Mouse (Mus musculus) hindbrain, embryonic 11.5 days (tissue): ENCODE results near the gene Gria2. TPM values are rescaled to one million over a fixed set of nuclear protein-coding genes. Genes with fewer than 3 reads are reported as not detected.
A peak's percentile ranks its signal among the peaks of the same experiment; 100 is the strongest.

Source experiments
- ATAC-seq: fragments of 200-750 bp; cut with Nextera tagmentation; 2 replicates; pipeline ENCODE4 v1.8.0; 2017; ENCODE audit warnings: mild to moderate bottlenecking, moderate TSS enrichment, moderate library complexity; ENCODE audit not compliant: low FRiP score
- DNase-seq: peaks from one replicate; pipeline ENCODE4 v3.0.0-alpha.2; 2015; ENCODE audit warnings: low spot score
- H3K27ac ChIP-seq: fragments of 300-500 bp; sonication (generic); 2 replicates; pipeline ENCODE4 v1.5.1; 2014; ENCODE audit warnings: mild to moderate bottlenecking, low read depth, low read length
- H3K27me3 ChIP-seq: fragments of 300-500 bp; sonication (generic); 2 replicates; pipeline ENCODE4 v1.6.1; 2014; ENCODE audit warnings: mild to moderate bottlenecking, low read length, moderate library complexity, mixed read lengths; ENCODE audit not compliant: control insufficient read depth, insufficient read depth
- H3K36me3 ChIP-seq: fragments of 300-500 bp; sonication (generic); 2 replicates; pipeline ENCODE4 v1.6.1; 2014; ENCODE audit warnings: mild to moderate bottlenecking, low read length, moderate library complexity, mixed read lengths; ENCODE audit not compliant: control insufficient read depth, insufficient read depth
- H3K4me1 ChIP-seq: fragments of 300-500 bp; sonication (generic); replicated peaks from 2 replicates; pipeline ENCODE4 v1.6.1; 2014; ENCODE audit warnings: low read length, mixed read lengths; ENCODE audit not compliant: control insufficient read depth, insufficient read depth
- H3K4me2 ChIP-seq: fragments of 300-500 bp; sonication (generic); replicated peaks from 2 replicates; pipeline ENCODE4 v1.6.1; 2014; ENCODE audit warnings: mild to moderate bottlenecking, low read depth, low read length
- H3K4me3 ChIP-seq: fragments of 300-500 bp; sonication (generic); 2 replicates; pipeline ENCODE4 v1.5.1; 2014; ENCODE audit warnings: low read depth, low read length
- H3K9ac ChIP-seq: fragments of 300-500 bp; sonication (generic); 2 replicates; pipeline ENCODE4 v1.6.1; 2014; ENCODE audit warnings: low read depth, low read length
- H3K9me3 ChIP-seq: fragments of 300-500 bp; sonication (generic); 2 replicates; pipeline ENCODE4 v1.6.1; 2016; ENCODE audit warnings: low read length; ENCODE audit not compliant: control insufficient read depth
- WGBS: fragments of 180-500 bp; shearing (Covaris S2); extraction: QIAGEN DNeasy Blood & Tissue Kit; methylation state at CpG from one replicate; pipeline ENCODE4 v1.1.7; 2014; 5-methylcytosine and 5-hydroxymethylcytosine counted together
- polyA plus RNA-seq: library from polyadenylated mRNA; unstranded; fragments of >200 nt; fragmentation: Nextera tagmentation; extraction: Ambion mirVana; gene quantifications from 2 replicates; pipeline ENCODE4 v1.2.1, GENCODE M21; 2014

Gria2 gene
- 20.7 and 37.2 TPM in 2 replicates for polyA plus RNA-seq

DNA sequence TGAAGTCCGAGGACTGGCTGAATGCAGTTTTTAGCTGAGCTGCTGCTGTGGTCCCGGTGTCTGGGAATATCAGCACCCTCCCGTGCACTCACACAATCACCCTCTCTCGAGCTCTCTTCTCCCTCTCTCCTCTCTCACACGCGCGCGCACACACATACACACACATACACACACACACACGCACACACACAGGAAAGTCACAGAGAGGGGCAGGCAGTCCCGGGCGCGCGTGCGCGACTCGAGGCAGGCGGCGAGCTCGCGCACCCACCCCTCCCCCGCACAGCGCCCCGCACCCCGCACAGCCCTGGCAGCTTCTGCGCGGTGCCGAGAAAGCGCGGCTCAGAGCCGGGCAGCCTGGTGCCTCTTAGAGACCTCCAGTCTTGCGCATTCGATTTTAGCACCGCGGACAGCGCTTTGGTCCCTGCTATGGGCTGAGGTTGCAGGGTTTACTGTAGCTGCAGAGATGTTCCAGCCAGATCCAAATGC lies at the start of gene Gria2:
Gria2 (minus strand) TSS at position 240 of the 486 bp plus-strand sequence.
- peak within 1 kb of the TSS; percentile 83 for H3K4me2 ChIP-seq
- DNase-seq (peak; percentile 83), ATAC-seq (peak; percentile 90)
- H3K27ac ChIP-seq, result peak within 1 kb of the TSS; percentile 71
- no peaks in the 10 kb centered on the region for H3K36me3 ChIP-seq
- no peaks in the 10 kb centered on the region for H3K27me3 ChIP-seq
- H3K4me1 ChIP-seq, result no peaks in the 10 kb centered on the region
- peak within 1 kb of the TSS; percentile 73 for H3K9ac ChIP-seq
- peak within 1 kb of the TSS; percentile 50 for H3K4me3 ChIP-seq
- under 1% methylated on average over 34 of the region's 35 CpGs for WGBS
- H3K9me3 ChIP-seq, result no peaks in the 10 kb centered on the region

DNA sequence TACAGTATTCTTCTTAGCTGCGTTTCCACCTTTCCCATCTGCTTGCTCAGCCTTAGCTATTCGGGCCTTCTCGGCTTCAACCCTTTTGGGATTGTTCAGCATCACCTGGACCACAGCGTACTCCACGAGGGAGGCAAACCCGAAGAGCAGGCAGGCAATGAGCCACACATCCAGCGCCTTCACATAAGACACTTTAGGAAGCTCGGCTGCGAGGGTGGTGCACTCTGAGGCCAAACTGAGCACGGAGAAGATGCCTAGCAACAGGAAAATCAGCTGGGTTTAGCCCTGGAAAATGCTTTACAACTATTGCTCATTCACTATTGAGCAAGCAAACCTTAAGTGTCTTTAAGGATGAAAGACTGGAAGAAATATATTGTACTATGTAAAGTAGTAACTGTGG lies 48.3 kb upstream of the Gria2 start:
- no peak for ATAC-seq
- WGBS, result 91% methylated on average over 10 of the region's 10 CpGs
- no peaks in the 10 kb centered on the region for H3K27me3 ChIP-seq

DNA sequence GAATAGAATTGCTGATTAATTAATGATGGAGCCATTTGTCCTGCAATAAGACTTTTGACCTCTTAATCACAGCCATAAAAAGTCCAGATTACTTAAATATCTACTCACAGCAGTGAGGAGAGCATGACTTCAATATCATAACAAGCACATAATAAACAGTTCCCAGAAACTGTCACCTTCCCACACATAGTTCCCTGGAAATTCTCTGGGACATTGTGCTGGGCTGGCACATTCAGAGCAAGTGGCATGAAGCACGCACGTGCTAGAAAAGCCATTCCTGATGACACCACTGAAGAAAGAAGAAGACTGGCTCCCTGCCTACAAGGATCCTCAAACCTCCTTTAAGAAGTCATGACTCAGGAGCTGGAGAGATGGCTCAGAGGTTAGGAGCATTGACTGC lies 43.0 kb upstream of the Gria2 start:
- Histone ChIP-seq H3K9ac (no peak overlapping the region), H3K27me3 (no peaks in the 10 kb centered on the region), H3K4me2 (no peak overlapping the region), H3K4me3 (no peak overlapping the region), H3K36me3 (no peaks in the 10 kb centered on the region), H3K9me3 (no peaks in the 10 kb centered on the region), H3K4me1 (no peaks in the 10 kb centered on the region), H3K27ac (no peak overlapping the region)
- WGBS, result 88% methylated on average over 2 of the region's 2 CpGs
- ATAC-seq (no peak), DNase-seq (no peak)

More for the DNA sequence above, 48.3 kb upstream of the Gria2 start:
- no peak for DNase-seq
- H3K36me3 ChIP-seq, result no peaks in the 10 kb centered on the region
- no peak overlapping the region for H3K4me3 ChIP-seq
- no peak overlapping the region for H3K4me2 ChIP-seq
- no peaks in the 10 kb centered on the region for H3K4me1 ChIP-seq
- H3K9ac ChIP-seq, result no peak overlapping the region
- no peaks in the 10 kb centered on the region for H3K9me3 ChIP-seq
- no peak overlapping the region for H3K27ac ChIP-seq

DNA sequence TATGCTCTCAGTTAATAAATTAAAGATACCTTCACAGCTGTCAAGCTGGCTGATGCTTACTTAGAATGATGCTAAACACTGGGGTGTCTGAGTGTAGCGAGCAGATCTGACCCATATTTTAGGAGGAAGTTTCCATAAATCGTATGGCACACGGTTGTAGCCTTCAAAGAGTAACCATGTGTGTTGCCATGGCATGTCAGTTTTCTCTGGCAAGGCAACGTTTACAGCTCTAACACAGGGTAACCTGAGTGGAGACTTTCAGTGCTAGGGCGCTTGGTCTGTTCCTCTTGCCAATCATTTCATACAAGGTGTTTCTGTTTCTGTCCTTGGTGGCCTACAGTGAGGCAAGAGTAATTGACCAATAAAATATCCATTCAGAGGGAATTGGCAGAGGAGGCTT lies 37.2 kb upstream of the Gria2 start:
- DNase-seq, result no peak
- no peaks in the 10 kb centered on the region for H3K27me3 ChIP-seq
- H3K9ac ChIP-seq, result no peak overlapping the region
- H3K4me2 ChIP-seq, result no peak overlapping the region
- H3K27ac ChIP-seq, result no peak overlapping the region
- 85% methylated on average over 5 of the region's 5 CpGs for WGBS
- no peaks in the 10 kb centered on the region for H3K36me3 ChIP-seq
- ATAC-seq, result no peak
- H3K4me3 ChIP-seq, result no peak overlapping the region
- H3K9me3 ChIP-seq, result no peaks in the 10 kb centered on the region
- no peaks in the 10 kb centered on the region for H3K4me1 ChIP-seq

DNA sequence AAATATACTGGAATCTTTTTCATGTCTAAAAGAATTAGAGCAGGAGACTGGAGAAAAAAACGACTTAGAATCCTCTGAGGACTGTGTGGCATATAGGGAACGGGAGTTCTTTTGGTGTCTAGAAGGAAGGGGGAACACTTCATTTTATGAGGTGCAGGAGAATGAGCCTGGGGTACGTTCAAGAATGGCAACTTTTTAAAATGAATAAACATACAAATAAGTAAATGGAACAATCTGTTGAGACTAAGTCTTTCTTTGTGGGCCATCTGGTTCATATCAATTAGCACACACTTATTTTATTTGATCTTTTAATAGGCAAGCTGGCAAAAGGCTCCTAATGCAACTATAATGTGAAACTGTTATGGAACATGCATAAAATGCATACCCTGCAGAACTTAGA lies 34.9 kb upstream of the Gria2 start:
- H3K36me3 ChIP-seq, result no peaks in the 10 kb centered on the region
- no peaks in the 10 kb centered on the region for H3K4me1 ChIP-seq
- no peaks in the 10 kb centered on the region for H3K9me3 ChIP-seq
- ATAC-seq (no peak), DNase-seq (no peak)
- no peak overlapping the region for H3K27ac ChIP-seq
- no peak overlapping the region for H3K9ac ChIP-seq
- H3K4me2 ChIP-seq, result no peak overlapping the region
- H3K4me3 ChIP-seq, result no peak overlapping the region
- H3K27me3 ChIP-seq, result no peaks in the 10 kb centered on the region
- WGBS, result 70% methylated on average over 3 of the region's 3 CpGs

DNA sequence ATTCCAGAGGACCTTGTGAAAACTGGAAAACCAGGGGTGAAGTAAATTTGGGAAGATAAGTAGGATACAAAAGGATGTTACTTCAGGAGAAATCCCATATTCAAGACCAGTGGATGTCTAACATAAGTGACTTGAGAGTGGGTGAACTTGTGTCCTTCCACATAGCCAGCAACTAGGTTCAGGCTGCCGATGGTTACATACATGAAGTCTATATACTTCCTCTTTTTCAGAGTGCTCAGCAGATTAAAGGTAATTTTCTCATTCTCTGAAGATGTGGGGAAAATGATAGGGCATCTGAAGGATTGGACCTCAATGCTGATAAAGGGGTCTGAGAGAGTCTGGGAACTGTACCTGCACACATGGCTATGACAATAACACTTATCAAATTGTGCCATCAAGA lies 21.3 kb upstream of the Gria2 start:
- no peaks in the 10 kb centered on the region for H3K9me3 ChIP-seq
- no peaks in the 10 kb centered on the region for H3K27me3 ChIP-seq
- DNase-seq (no peak), ATAC-seq (no peak)
- H3K4me1 ChIP-seq, result no peaks in the 10 kb centered on the region
- H3K4me3 ChIP-seq, result no peak overlapping the region
- H3K9ac ChIP-seq, result no peak overlapping the region
- 88% methylated on average over 1 of the region's 1 CpGs for WGBS
- H3K4me2 ChIP-seq, result no peak overlapping the region
- no peaks in the 10 kb centered on the region for H3K36me3 ChIP-seq
- no peak overlapping the region for H3K27ac ChIP-seq

DNA sequence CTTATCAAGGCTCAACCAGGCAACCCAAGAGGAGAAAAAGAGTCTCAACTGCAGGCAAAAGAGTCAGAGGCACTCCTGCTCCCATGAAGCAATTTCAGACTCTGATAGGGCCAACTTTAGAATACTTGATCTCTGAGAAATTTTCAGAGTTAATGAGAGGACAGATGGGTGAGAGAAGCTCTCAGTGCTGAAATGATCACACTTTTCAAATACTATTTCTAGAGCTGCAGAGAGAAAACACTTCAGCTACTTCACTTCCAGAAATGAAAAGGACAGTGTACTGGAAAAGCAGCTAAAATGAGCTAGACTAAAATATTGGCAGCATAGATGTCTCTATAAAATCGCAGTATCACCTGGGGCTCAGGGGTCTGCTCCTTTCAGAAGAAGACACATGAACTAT lies 16.0 kb upstream of the Gria2 start:
- Histone ChIP-seq H3K9me3 (no peaks in the 10 kb centered on the region), H3K4me3 (no peak overlapping the region), H3K4me2 (no peak overlapping the region), H3K9ac (no peak overlapping the region), H3K27me3 (no peaks in the 10 kb centered on the region), H3K4me1 (no peaks in the 10 kb centered on the region), H3K36me3 (no peaks in the 10 kb centered on the region), H3K27ac (no peak overlapping the region)
- ATAC-seq (no peak), DNase-seq (no peak)
- 70% methylated on average over 1 of the region's 1 CpGs for WGBS

DNA sequence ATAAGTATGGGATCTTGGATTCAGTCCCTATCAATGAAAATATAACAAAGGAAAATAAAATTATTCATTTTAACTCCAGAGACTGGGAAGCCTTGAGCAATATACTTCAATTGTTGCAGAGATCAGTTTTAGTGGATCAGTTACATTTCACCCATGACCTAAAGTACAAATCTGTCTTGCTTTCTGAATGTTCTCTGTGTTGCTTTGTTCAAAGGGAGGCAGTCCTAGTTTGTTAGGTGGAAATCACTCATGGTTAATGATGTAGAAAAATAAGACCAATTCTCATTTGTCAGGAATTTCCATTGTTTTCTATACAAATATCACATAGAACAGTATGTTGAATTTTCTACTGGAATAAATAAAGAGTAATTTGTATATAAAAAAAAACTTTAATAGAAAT lies 11.1 kb upstream of the Gria2 start:
- Histone ChIP-seq H3K4me1 (no peaks in the 10 kb centered on the region), H3K27ac (no peak overlapping the region), H3K27me3 (no peaks in the 10 kb centered on the region), H3K4me3 (no peak overlapping the region), H3K36me3 (no peaks in the 10 kb centered on the region), H3K9me3 (no peaks in the 10 kb centered on the region), H3K4me2 (no peak overlapping the region), H3K9ac (no peak overlapping the region)
- DNase-seq, result no peak
- ATAC-seq, result no peak

DNA sequence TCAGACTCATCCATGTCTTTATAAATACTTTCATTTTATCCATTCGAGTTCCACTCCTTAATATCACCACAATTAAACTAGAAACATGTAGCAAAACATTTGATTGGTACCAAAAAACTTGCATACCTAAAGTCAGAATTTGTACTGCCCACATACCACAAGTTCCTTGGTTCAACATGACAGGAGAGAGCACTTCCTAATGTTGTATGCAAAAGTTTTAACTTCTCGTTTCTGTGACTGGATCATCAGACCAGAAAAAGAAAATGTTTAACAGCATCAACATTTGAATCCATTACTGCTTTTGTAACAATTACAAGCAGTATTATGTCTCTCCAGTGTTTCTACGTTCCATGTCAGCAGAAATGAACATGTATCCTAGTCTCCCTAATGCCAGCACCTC lies 9.6 kb upstream of the Gria2 start:
- H3K27ac ChIP-seq, result no peak overlapping the region
- WGBS, result 86% methylated on average over 3 of the region's 3 CpGs
- ATAC-seq, result no peak

More for the DNA sequence above, 9.6 kb upstream of the Gria2 start:
- H3K4me2 ChIP-seq, result no peak overlapping the region
- no peak for DNase-seq
- no peaks in the 10 kb centered on the region for H3K4me1 ChIP-seq
- no peaks in the 10 kb centered on the region for H3K36me3 ChIP-seq
- H3K9ac ChIP-seq, result no peak overlapping the region
- no peaks in the 10 kb centered on the region for H3K9me3 ChIP-seq
- no peaks in the 10 kb centered on the region for H3K27me3 ChIP-seq
- no peak overlapping the region for H3K4me3 ChIP-seq
